Mouse (Mus musculus) liver, adult 2 months (tissue): ENCODE data around the gene Lztr1. TPM values are rescaled to one million over a fixed set of nuclear protein-coding genes. Genes with fewer than 3 reads are reported as not detected.

Experiments used
- DNase-seq: peaks from one replicate; pipeline ENCODE4 v3.0.0-alpha.2; 2011; ENCODE audit warnings: low read depth, low spot score; ENCODE audit errors: extremely low read depth
- H3K27ac ChIP-seq: fragments of 200-500 bp; replicated peaks from 2 replicates; pipeline ENCODE4 v1.5.1; 2012; ENCODE audit warnings: low read depth, mild to moderate bottlenecking, control low read depth, inconsistent platforms, low read length; ENCODE audit not compliant: insufficient read depth
- H3K27me3 ChIP-seq: fragments of 200-500 bp; 2 replicates; pipeline ENCODE4 v1.6.1; 2012; ENCODE audit warnings: mild to moderate bottlenecking, moderate library complexity, low read length, inconsistent platforms; ENCODE audit not compliant: control insufficient read depth, insufficient read depth
- H3K36me3 ChIP-seq: fragments of 200-500 bp; 2 replicates; pipeline ENCODE4 v1.6.1; 2012; ENCODE audit warnings: low read length, inconsistent platforms; ENCODE audit not compliant: control insufficient read depth, insufficient read depth
- H3K4me1 ChIP-seq: fragments of 200-500 bp; 2 replicates; pipeline ENCODE4 v1.6.1; 2011; ENCODE audit warnings: low read length; ENCODE audit not compliant: control insufficient read depth, insufficient read depth
- H3K4me3 ChIP-seq: fragments of 200-500 bp; 2 replicates; pipeline ENCODE4 v1.5.1; 2011; ENCODE audit warnings: low read depth, mild to moderate bottlenecking, control low read depth, low read length, moderate library complexity; ENCODE audit not compliant: insufficient read depth
- H3K79me2 ChIP-seq: fragments of 200-500 bp; 2 replicates; pipeline ENCODE4 v1.6.1; 2012; ENCODE audit warnings: inconsistent platforms, mild to moderate bottlenecking, low read length, moderate library complexity; ENCODE audit not compliant: control insufficient read depth, insufficient read depth
- H3K9ac ChIP-seq: fragments of 200-500 bp; 2 replicates; pipeline ENCODE4 v1.6.1; 2012; ENCODE audit warnings: low read depth, mild to moderate bottlenecking, control low read depth, inconsistent platforms, low read length
- CTCF ChIP-seq: fragments of 200-500 bp; IDR thresholded peaks from 2 replicates; pipeline ENCODE4 v1.5.1; 2011; ENCODE audit warnings: low read depth, low read length, control low read depth
- POLR2A ChIP-seq: fragments of 200-500 bp; IDR thresholded peaks from 2 replicates; pipeline ENCODE4 v1.6.1; 2011; ENCODE audit warnings: low read length, control low read depth; ENCODE audit not compliant: insufficient read depth; ENCODE audit errors: extremely low read depth
- WGBS: fragments of 180-500 bp; shearing (Covaris S2); methylation state at CpG from one replicate; pipeline ENCODE4 v1.1.7; 2018; 5-methylcytosine and 5-hydroxymethylcytosine counted together
- polyA plus RNA-seq: library from polyadenylated mRNA; depleted of rRNA; stranded (reverse); fragments of >200 nt; gene quantifications from 2 replicates; pipeline ENCODE4 v1.2.3, GENCODE M21; 2012
- total RNA-seq: library from RNA; depleted of rRNA; stranded (reverse); fragments of >200 nt; gene quantifications from 2 replicates; pipeline ENCODE4 v1.2.3, GENCODE M21; 2014

The Lztr1 gene
- total and polyA plus RNA-seq, 2 experiments = 39.0 to 96.7 TPM

DNA sequence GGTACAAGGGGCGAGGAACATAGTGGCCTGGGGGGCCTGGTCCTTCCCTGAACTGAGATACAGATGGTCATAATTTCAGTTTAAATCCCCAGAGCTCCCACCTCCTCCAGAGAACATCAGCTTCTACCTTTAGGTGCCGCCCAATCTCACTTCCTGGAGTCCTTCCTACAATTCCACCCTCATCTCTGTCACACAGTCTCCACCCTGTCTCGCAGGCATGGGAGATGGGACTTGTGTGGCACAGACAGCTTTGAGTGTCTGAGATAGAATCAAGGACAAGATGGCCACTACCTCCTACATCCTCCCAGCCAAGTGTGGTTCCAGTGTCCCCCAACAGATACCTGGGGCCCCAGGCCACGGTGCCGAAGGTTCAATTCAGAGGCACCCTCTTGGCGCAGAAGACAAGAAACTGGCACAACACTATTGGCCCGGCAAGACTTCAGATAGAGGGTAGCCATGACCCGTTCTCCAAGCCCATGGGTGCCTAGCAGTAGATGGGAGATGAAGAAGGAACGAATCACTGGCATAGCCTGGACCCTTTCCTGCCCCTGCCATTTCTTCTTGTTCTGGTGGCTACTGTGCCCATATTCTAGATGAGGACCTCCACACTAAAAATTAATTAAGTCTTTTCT is 51.0 kb downstream of the Lztr1 start:
- Histone ChIP-seq H3K4me1 (no peaks in the 10 kb centered on the region), H3K36me3 (no peaks in the 10 kb centered on the region), H3K4me3 (no peak overlapping the region), H3K9ac (no peak overlapping the region), H3K27ac (no peak overlapping the region), H3K79me2 (no peaks in the 10 kb centered on the region), H3K27me3 (0 out of 2 replicates have a peak, but pooled peaks cover 2% of the 10 kb centered on the region)
- WGBS = 82% methylated on average over 9 of the region's 9 CpGs
- TF ChIP-seq POLR2A (no peak), CTCF (no peak)
- no peak for DNase-seq

- H3K79me2 ChIP-seq = no peaks in the 10 kb centered on the region
- H3K27me3 ChIP-seq = 0 out of 2 replicates have a peak, but pooled peaks cover 2% of the 10 kb centered on the region
- 11% methylated on average over 22 of the region's 22 CpGs for WGBS
- no peak within 1 kb of the TSS for H3K4me3 ChIP-seq
- H3K9ac ChIP-seq = no peak within 1 kb of the TSS
- H3K36me3 ChIP-seq = no peaks in the 10 kb centered on the region
- DNase-seq = no peak
- TF ChIP-seq POLR2A (no peak), CTCF (no peak)
- no peak within 1 kb of the TSS for H3K27ac ChIP-seq
- no peaks in the 10 kb centered on the region for H3K4me1 ChIP-seq
These were observed 52.8 kb downstream of the Lztr1 start, which contains the start of gene Lrrc74b for GRCm38 (mm10) chr16:17561128-17561750. TSS of gene Lrrc74b (minus strand) at chr16:17561247.

GRCm38 (mm10) chr16:17561751-17562208 is 53.3 kb downstream of the Lztr1 start, which contains the start of gene P2rx6:
TSS of gene P2rx6 (plus strand) at chr16:17561885.
- H3K27me3 ChIP-seq = 0 out of 2 replicates have a peak, but pooled peaks cover 2% of the 10 kb centered on the region
- DNase-seq = no peak
- H3K4me3 ChIP-seq = no peak within 1 kb of the TSS
- H3K36me3 ChIP-seq = no peaks in the 10 kb centered on the region
- no peak for TF ChIP-seq POLR2A
- TF ChIP-seq CTCF = no peak
- H3K79me2 ChIP-seq = no peaks in the 10 kb centered on the region
- H3K9ac ChIP-seq = no peak within 1 kb of the TSS
- no peaks in the 10 kb centered on the region for H3K4me1 ChIP-seq
- 14% methylated on average over 10 of the region's 10 CpGs for WGBS
- no peak within 1 kb of the TSS for H3K27ac ChIP-seq

- Histone ChIP-seq H3K79me2 (no peaks in the 10 kb centered on the region), H3K27ac (no peak overlapping the region), H3K9ac (no peak overlapping the region), H3K4me1 (no peaks in the 10 kb centered on the region), H3K4me3 (no peak overlapping the region), H3K36me3 (no peaks in the 10 kb centered on the region), H3K27me3 (0 out of 2 replicates have a peak, but pooled peaks cover 2% of the 10 kb centered on the region)
- WGBS = 10% methylated on average over 1 of the region's 1 CpGs
- no peak for TF ChIP-seq POLR2A
- TF ChIP-seq CTCF = no peak
- DNase-seq = no peak
These were observed 55.1 kb downstream of the Lztr1 start for GRCm38 (mm10) chr16:17563580-17563979.

DNA sequence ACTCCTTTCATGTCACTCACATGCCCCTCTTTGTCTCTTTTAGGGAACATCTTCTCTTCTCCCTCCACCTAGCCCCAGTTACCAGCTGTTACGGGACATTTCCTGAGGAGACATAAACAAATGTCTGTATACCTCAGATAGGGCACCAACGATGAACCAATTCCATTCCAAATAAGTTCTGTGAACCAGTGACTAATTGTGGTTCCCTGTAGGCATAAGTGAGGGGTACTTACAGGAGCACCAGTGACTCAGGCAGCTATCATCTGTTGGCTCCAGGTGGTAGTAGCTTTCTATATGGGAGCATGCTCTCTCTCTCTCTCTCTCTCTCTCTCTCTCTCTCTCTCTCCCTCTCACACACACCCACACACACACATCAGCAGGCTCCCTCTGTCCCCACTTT is 55.7 kb downstream of the Lztr1 start:
- TF ChIP-seq CTCF = no peak
- TF ChIP-seq POLR2A = no peak
- no peak for DNase-seq
- no peaks in the 10 kb centered on the region for H3K27me3 ChIP-seq
- H3K4me1 ChIP-seq = no peaks in the 10 kb centered on the region
- no peak overlapping the region for H3K27ac ChIP-seq
- 78% methylated on average over 2 of the region's 2 CpGs for WGBS
- no peak overlapping the region for H3K4me3 ChIP-seq
- H3K9ac ChIP-seq = no peak overlapping the region
- H3K36me3 ChIP-seq = no peaks in the 10 kb centered on the region
- H3K79me2 ChIP-seq = no peaks in the 10 kb centered on the region

DNA sequence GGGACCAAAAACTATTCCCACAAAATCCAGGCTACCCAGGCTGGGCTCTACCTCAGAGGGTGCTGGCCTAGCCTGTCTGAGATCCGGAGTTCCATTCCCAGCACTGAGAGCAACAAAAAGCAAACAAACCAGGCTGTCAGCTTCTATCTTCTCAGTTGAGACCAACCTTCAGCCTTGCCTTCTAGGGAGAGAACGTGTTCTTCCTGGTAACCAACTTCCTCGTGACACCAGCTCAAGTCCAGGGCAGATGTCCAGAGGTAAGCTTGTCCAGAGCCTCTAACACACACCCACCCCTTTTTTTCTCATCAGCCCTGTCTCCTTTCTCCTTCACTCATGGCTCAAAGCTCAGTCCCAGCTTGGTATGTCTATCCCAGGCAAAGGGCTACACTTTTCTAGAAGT is 56.3 kb downstream of the Lztr1 start:
- 38% methylated on average over 3 of the region's 3 CpGs for WGBS
- Histone ChIP-seq H3K4me1 (no peaks in the 10 kb centered on the region), H3K27ac (no peak overlapping the region), H3K36me3 (no peaks in the 10 kb centered on the region), H3K4me3 (no peak overlapping the region), H3K27me3 (no peaks in the 10 kb centered on the region), H3K9ac (no peak overlapping the region), H3K79me2 (no peaks in the 10 kb centered on the region)
- DNase-seq = no peak
- TF ChIP-seq CTCF (no peak), POLR2A (no peak)
